Mouse (Mus musculus): Measurements from ENCODE around the gene Gripap1.

DNA sequence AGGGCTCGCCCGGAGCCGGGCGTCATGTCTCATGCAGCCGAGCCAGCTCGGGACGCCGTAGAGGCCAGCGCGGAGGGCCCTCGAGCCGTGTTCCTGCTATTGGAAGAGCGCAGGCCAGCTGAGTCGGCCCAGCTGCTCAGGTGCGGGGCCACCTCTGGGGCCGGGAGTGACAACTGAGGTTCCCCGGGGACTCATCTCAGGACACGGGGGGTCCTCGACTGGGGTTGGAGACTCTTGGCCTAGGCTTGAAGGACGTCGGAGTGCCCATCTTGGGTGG is 26.7 kb upstream of the Gripap1 start:
- TF ChIP-seq CTCF (IDR thresholded peaks at IDR 0.05; ENCODE audit: low read depth) (no peak), EP300 (IDR thresholded peaks at IDR 0.05; ENCODE audit: low read depth) (no peak)

Data from liver, embryonic 14.5 days (tissue).